Mouse (Mus musculus): ENCODE data around the gene Insl6.

Insl6 gene

DNA sequence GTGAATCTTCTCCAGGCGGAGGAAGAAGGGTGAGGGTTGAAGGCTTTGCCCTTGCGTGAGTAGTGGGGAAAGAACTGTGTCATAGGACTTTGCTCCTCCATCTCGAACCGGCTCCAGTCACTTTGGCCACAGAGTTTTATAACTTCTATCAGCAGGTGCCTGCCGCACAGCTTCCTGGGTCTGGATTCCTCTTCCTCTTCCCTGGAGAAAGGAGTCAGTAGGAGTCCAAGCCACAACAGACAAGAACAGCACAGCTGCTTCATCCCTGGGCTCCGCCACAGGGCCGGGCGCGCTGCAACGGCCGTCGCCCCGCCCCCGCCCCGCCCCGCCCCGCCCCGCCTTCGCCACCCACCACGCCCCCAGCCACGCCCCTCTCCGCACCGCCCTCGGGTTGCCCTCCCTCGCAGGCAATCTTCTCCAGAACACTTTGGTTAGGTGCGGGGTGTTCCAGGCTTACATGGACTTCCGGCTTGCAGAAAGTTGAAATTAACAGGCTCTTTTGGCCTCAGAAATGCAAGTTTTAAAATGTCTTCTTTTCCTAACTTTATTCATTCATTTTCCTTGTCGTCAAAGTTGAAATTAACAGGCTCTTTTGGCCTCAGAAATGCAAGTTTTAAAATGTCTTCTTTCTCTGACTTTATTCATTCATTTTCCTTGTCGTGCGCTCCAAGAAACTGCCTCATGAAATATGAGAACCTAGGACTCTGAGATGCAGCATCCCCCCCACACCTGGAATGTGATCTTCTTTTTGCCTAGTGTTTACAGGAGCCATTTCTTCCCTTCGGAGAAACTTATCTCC is at the start of gene Insl6:
Insl6 (minus strand) TSS at position 304 of the 799 bp plus-strand sequence.
- peak in 1 of 2 experiments; percentile 16 for DNase-seq (ENCODE audit: low spot score in 2 of 2)

DNA sequence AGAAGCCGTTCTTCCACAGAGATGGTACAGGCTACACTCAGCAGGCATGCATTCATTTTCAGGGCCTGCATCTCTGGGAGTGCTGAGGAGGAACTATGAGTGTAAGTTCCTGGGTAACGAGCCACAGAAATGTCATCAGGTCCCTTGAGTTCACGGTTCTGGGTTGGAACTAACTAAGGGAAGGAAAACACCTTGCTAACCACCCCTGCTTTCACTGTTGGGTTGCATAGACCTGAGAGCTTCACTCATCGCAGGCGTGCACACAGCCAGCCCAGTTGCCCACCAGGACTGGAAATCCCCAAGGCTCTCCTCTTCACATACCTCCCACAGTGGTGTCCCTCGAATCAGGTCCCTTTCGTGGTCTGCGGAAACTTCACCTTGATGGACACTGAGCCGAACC is 49.8 kb upstream of the Insl6 start:
- DNase-seq (ENCODE audit: low spot score in 2 of 2), result no peak

DNA sequence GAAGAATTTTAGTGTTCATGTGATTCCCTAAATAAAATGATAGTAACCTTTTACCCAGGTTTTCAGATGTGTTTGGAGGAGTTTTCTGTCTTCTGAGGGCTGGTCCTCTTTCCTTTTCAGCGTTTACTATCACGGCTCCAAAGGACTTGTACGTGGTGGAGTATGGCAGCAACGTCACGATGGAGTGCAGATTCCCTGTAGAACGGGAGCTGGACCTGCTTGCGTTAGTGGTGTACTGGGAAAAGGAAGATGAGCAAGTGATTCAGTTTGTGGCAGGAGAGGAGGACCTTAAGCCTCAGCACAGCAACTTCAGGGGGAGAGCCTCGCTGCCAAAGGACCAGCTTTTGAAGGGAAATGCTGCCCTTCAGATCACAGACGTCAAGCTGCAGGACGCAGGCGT is 48.3 kb upstream of the Insl6 start:
- no peak for DNase-seq (ENCODE audit: low spot score in 2 of 2)

DNA sequence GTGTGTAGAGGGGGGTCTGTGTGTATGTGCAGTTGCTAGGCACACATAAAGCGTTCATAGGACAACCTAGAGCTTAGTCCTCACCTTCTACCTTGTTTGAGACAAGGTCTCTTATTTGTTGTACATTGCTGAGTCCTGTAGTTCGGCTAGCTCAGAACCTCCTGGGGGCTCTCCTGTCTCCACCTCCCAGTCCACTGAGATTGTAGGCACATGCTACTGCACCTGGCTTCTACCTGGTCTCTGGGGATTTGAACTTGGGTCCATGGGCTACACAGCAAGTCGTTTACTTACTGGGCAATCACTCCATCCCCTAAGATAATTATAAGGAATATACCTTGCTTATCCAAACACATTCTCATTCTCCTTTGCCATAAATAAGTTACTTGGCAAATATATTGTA is 47.5 kb upstream of the Insl6 start:
- DNase-seq (ENCODE audit: low spot score in 2 of 2), result no peak

DNA sequence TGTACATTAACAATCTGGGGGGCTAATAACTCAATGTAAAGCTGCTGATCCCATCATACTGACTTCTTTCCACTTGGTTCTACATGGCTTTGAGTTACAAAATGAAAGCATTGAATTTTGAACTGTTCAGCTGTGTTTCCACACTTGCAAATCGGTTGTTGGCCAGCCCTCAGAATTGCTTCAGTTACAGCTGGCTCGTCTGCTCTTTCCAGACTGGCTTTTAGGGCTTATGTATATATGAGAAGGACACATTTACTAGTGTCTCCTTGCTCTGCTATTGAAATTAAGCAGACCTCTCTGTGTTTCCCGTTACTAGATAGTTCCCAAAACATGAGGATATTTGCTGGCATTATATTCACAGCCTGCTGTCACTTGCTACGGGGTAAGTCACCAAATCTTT is 47.0 kb upstream of the Insl6 start:
- no peak for DNase-seq (ENCODE audit: low spot score in 2 of 2)

DNA sequence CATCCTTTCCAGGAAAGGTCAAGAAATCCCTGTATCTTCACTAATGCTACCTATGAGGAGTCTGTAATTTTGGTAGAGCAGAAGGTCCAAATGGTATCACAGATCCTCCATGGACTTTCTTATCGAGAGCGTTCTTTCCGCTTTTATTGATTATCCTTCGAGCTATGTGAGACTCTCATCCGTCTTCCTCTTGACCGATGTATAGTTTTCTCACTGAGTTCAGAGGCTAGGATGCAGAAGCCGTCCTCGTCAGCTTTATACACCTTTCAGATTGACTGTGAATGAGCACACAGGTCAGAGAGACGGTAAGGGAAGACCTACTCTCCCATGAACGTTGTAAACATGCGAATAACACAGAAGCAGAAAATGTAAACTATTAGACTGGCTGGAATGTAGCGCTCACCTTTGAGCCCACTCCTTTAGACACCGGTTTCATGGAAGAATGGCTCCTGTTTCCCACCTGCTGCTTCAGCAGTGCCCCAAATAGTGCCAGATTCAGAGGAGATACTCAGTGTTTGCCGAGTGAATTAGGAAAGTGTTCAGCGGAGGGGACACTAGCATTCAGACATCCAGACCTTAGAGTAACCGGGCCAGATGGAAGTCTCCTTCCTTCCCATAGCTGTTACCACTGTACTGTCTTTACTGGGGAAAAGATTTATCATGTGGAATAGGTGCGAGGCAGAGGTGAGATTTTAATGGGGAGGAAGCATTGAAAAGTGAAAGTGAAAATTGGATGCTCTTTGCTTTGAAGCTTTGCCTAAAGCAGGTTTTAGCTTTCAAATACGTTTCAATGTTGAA is 46.3 kb upstream of the Insl6 start:
- DNase-seq (ENCODE audit: low spot score in 2 of 2), result no peak

DNA sequence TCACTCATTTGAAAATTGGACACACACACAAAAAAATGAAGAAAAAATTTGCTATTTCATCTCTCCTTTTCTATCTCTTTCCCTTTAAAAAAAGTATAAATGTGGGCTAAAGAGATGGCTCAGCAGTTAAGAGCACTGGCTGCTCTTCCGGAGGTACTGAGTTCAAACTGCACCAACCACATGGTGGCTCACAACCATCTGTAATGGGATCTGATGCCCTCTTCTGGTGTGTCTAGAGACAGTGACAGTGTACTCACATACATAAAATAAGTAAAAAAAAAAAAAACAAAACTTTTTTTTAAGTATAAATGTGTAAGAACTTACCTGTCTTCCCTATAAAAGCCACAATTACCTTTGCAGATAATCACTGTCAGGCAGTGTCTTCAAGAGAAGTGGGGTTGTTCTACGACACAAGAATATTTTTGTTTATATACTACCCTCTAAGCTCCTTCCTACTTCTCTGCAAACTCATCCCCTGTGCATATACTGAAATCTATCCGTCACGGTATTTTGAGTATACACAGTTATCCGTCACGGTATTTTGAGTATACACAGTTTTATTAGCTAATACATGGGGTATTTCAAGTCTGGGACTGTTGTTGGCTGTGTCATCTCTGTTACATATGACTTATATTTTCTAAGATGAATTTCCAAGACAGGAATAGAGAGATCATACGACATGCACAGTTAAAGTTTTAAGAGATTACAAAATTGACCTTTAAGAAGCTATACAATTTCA is 45.6 kb upstream of the Insl6 start:
- DNase-seq (ENCODE audit: low spot score in 2 of 2), result no peak

DNA sequence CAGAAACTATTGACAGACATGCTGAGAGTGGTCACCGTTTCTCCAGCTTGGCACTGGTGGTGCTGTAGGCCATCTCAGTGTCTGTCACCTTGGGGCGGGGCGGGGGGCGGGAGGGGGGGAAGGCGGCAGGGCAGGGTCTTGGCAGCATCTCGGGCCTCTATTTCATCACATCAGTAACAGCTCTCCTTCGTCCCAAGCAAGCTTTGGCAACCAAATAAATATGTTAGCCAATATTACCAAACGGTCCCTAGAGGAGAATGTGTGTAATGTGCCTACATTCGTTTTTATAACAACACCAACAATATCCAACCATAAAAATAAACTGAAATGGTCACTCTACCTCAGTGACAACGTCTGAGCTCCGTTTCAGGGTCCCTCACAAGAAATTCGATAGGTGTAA is 45.0 kb upstream of the Insl6 start:
- DNase-seq (ENCODE audit: low spot score in 2 of 2), result no peak

DNA sequence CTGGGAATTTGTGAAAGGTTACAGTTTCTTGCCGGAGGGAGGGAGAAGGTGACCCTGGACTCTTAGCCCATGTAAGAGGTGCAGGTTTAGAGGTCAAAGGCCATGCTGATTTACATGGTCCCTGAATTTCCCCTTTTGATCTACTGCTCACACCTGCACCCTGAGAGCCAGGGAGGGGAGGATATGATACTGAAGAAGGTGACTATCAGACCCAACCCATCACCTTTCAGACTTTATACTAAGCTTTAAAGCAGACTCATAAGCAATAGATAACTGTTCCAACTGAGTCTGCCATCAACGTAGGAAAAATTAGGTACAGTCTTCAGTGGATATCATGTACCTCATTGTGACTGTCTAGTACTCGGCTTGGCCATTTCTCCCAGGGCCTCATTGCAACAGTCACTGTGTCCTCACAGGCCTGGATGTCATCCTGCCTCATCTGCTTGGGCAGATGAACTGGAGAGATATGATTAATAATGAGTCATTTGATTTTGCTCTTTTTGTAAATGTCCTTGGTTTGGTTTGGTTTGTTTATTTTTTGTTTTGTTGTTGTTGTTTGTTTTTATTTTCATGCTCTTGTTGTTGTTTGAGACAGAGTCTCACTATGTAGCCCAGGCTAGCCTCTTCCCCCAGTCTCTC is 43.6 kb upstream of the Insl6 start:
- no peak for DNase-seq (ENCODE audit: low spot score in 2 of 2)

DNA sequence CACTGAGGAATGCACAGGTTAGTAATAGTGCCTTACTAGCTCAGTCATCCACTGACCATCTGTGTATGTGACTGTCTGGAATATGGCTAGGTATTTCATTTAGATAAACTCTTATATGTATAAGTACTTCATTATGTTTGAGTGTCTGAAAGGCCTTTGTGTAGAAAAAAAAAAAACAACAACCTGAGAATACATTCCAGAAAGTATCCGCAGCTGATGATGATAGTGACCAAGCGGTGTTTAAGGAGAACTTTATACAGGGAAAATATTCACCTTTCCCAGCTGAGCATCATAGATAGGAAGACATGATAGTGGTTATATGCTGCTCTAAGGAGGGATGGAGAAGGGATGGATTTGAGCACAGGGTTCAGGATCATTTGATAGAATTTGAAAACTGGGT is 42.9 kb upstream of the Insl6 start:
- DNase-seq (ENCODE audit: low spot score in 2 of 2), result no peak

DNA sequence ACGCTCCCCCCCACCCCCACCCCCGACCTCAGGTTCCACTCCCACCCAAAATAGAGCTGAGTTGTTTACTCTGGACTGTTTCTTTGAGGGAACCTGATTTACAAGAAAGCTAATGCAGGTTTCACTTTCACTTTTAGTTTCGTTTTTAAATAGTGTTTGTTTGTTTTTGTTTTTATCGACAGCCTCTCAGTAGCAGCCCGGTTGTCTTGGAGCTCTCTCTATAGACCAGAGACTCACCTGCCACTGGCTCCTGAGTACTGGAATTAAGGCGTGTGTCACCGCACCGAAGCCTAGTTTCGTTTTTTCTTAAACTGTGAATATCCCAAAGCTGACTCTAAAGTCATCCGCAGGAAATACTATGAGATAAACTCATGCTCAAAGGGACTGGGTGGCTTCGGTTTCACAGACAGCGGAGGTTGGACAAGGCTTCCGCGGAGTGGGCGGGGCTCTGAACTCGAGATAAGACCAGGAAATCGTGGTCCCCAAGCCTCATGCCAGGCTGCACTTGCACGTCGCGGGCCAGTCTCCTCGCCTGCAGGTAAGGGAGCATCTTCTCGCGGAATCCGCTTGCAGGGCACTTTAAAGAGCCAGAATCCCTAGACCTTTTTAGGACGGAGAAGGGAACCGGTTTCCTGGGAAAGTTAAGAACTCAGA is 41.9 kb upstream of the Insl6 start, which contains the start of the genes Plgrkt and Cd274:
Plgrkt (minus strand) TSS at position 422 of the 654 bp plus-strand sequence.
Cd274 (plus strand) TSS at position 487 of the 654 bp plus-strand sequence.
- peak; percentile 24 to 32 for DNase-seq (ENCODE audit: low spot score in 2 of 2)

DNA sequence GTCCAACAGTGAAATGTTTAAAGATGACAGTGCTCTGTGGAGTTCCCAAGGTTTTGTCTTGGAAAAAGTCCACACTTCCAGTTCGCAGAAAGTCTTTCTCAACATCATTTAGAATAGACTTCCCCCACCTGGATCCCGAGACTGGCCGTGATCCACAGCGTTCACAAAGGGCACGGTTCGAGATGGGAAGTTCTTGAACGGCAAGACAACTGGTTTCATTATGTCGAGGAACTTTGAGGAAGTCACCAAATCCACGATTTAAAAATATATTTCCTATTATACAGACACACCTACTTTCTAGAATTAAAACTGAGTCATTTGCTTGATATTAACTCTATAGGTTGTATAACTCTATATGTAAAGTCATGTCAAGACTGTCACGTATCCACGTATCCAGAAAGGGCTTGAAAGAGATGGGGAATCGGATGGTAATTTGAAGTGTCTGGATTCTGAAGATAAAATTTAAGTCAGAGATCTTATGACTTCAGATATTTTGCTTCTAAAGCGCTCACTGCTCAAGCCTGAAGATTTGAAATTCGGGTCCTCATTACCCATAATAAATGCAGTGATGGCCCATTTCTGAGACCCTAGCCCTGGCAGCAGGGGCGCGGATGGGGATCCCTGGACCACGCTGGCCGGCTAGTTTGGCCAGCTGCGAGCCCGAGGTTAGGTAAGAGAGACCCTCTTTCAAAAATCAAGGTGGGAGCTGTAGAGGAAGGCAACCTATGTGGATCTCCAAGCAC is 41.2 kb upstream of the Insl6 start:
- DNase-seq (ENCODE audit: low spot score in 2 of 2), result no peak

DNA sequence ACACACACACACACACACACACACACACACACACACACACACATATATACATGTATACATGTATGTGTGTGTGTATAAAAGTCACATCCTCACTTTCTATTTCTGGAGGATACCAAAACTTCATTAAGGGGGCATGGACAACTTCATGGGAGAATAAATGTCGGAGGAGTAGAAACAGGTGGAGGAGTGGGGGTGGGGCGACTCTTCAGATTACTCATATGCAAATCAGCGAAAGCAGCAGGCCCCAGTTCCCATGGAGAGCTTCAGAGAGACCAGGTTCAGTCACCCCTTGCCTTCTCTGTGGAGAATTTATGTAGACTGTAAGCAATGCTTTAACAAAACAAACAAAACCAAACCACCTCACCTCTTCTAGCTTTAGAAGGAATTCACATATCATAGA is 39.9 kb upstream of the Insl6 start:
- no peak for DNase-seq (ENCODE audit: low spot score in 2 of 2)

DNA sequence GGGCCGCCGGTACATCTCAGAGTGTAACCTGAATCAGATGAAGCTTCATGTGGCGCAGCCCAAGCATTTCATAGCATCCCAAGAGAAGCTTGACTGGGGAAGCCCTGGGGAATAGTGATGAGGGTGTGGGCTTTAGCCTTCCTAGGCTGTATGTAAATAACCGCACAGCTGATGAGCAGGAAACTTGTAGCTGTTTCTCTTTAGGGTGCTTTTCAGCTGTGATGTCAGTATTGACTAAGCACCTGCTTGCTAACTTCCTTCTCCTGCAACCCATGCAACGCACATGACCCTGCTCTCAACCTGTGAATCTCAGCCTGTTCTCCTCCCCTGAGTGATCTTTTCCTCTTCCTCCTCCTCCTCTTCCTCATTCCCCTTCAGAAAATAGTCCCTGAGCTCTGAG is 38.9 kb upstream of the Insl6 start:
- no peak for DNase-seq (ENCODE audit: low spot score in 2 of 2)

DNA sequence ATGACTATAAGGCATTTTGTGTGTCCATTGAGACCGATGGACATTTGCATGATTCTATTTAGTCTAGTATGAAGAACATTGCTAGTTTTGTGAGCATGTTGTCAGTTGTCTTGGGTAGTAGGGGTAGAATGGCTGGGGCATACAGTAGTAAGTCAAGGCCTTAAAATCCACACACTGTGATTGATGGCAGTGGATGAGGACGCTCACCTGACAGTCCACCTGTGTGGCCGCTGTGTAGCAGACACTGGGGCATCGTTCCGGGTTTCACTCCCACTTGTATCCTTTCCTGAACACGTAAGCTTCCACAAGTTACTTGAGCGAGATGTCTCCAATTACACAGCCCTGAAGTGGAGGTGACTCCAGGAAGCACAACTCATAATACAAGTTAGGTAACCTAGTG is 38.4 kb upstream of the Insl6 start:
- DNase-seq (ENCODE audit: low spot score in 2 of 2), result no peak

DNA sequence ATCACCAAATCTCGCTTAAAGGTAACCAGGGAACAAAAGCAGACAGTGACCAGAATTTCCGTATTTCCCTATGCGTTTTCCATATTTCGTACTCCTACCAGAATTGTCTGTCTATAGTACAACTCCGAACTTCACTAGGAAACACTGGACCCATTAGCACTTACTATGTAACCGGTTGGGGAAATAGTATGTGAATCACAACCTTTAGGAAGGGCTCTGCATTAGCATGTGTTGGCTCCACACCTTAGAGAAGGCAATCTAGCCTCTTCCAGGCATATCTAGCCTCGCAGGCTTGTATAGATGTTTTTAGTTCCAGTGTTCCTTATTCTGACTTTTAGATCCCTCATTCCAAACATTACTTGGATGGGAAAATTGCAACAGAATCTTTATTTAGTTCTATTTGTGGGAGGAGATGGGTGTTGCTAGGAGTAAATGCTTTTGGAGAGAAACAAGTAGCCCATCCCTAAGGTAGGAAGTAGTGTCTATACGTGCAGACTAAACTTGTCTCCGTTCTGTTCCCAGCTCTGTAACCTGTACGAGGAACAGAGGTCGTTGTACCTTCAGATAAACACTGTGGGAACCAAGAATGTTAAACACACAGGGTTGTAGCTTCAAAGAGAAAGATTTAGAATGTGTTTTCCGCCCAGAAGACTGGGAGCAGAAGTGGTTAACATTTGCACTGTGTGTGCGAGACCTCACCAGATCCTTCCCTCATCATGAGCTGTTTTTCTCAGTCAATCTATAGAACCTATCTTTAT is 37.2 kb upstream of the Insl6 start:
- DNase-seq (ENCODE audit: low spot score in 2 of 2), result no peak

DNA sequence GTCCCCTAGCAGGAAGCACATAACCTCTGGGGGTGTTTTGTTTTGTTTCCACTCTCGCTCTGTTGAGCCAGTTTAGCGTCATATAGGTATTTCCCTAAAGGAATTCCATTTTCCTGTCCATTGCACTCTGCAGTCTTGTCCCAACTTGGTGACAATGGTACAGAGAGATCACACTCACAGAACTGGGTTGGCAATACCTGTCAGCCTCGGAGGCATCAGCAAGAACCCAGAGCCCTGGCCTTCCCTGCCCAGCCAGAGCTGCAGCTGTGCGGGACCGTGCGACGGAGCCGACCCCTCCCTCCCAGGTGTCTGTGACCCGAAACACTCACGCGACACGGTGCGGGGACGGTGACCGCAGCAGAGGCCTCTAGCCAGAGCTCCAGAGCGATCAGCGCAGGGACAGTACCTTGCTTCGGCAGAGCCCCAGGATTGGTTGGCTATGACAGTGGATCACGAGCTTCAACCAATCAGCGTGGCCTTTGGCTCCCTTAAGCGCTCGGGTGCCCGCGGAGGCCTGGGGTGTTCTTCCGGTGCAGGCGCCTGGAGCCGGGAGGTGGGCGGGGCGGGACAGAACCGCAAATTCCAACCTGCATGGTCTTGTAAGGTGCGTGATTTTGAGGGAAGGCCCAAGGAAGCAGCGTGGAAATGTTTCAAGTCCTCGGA is 36.4 kb upstream of the Insl6 start:
- peak; percentile 87 for DNase-seq (ENCODE audit: low spot score in 2 of 2)

DNA sequence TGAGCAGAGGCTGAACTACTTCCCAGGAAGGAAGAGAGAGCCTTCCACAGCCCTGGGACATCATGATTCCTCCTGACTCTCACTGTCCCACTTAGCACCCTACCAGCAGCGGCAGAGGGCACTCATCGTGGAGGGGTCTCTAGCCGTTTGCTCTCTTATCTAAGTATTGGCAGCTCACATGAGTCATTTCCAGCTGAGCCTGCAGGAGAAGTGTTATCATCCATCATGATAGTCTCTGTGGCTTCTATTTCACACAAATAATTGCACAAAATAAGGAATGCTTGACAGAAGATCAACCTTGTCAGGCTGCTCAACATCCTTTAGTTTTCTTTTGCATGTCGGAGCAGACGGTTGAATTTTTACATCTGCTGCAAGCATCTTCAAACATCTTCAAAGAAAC is 35.1 kb upstream of the Insl6 start:
- DNase-seq (ENCODE audit: low spot score in 2 of 2), result no peak

DNA sequence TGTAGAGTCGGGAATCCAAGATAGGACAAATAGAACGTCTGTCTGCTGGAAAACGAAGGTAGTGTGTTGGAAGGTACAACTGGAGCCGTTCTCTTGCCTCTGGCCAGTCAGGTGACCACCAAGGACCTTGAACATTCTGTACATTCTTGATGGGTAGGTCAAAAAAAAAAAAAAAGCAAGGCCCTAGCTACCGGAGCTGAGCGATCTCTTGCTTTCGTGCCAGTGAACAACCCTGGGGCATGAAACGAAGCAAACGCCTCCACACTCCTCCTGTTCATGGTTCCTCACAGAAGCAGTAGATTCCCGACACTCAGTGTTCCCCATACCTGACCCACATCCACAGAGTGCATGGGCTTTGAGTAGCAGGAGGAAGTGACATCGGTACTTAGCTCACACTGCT is 31.1 kb upstream of the Insl6 start:
- no peak for DNase-seq (ENCODE audit: low spot score in 2 of 2)

All from frontal cortex, postnatal 10 days (tissue).